Mouse (Mus musculus): Measurements from ENCODE around the gene Phtf1. TPM values are rescaled to one million over a fixed set of nuclear protein-coding genes. Genes with fewer than 3 reads are reported as not detected.

Phtf1 gene
- polyA plus RNA-seq, 1 experiment from 2014 or later: 27.3 TPM

GRCm38 (mm10) chr3:103971157-103971556 is 3.2 kb downstream of the Phtf1 start:
- Histone ChIP-seq H3K4me1 (ENCODE audit: control insufficient read depth, insufficient read depth, low read length) (peaks cover 12% of the 10 kb centered on the region), H3K4me2 (ENCODE audit: low read depth, low read length) (no peak overlapping the region), H3K9ac (replicated peaks; ENCODE audit: low read depth, low read length) (no peak overlapping the region), H3K4me3 (ENCODE audit: low read depth, low read length) (no peak overlapping the region), H3K9me3 (ENCODE audit: control insufficient read depth, low read length) (no peaks in the 10 kb centered on the region), H3K27ac (ENCODE audit: low read depth, low read length) (no peak overlapping the region), H3K27me3 (ENCODE audit: control insufficient read depth, insufficient read depth, low read length) (no peaks in the 10 kb centered on the region), H3K36me3 (ENCODE audit: control insufficient read depth, insufficient read depth, low read length) (peaks cover 10% of the 10 kb centered on the region; the same call in 1 of the 2 replicates)
- ATAC-seq (ENCODE audit: low read depth): no peak
- 99% methylated on average over 2 of the region's 2 CpGs for WGBS

GRCm38 (mm10) chr3:103984556-103984955 is 16.6 kb downstream of the Phtf1 start:
- ATAC-seq (ENCODE audit: low read depth): no peak
- 80% methylated on average over 4 of the region's 4 CpGs for WGBS
- no peak overlapping the region for H3K9ac ChIP-seq (replicated peaks; ENCODE audit: low read depth, low read length)

GRCm38 (mm10) chr3:103985194-103985593 is 17.3 kb downstream of the Phtf1 start:
- Histone ChIP-seq H3K36me3 (ENCODE audit: control insufficient read depth, insufficient read depth, low read length) (peaks cover 21% of the 10 kb centered on the region), H3K27me3 (ENCODE audit: control insufficient read depth, insufficient read depth, low read length) (no peaks in the 10 kb centered on the region), H3K9me3 (ENCODE audit: control insufficient read depth, low read length) (no peaks in the 10 kb centered on the region), H3K4me1 (ENCODE audit: control insufficient read depth, insufficient read depth, low read length) (no peaks in the 10 kb centered on the region), H3K4me2 (ENCODE audit: low read depth, low read length) (no peak overlapping the region), H3K9ac (replicated peaks; ENCODE audit: low read depth, low read length) (no peak overlapping the region), H3K4me3 (ENCODE audit: low read depth, low read length) (no peak overlapping the region), H3K27ac (ENCODE audit: low read depth, low read length) (no peak overlapping the region)
- ATAC-seq (ENCODE audit: low read depth): no peak
- 94% methylated on average over 2 of the region's 2 CpGs for WGBS

More at GRCm38 (mm10) chr3:103984556-103984955, 16.6 kb downstream of the Phtf1 start:
- Histone ChIP-seq H3K4me2 (ENCODE audit: low read depth, low read length) (no peak overlapping the region), H3K36me3 (ENCODE audit: control insufficient read depth, insufficient read depth, low read length) (peaks cover 17% of the 10 kb centered on the region), H3K27me3 (ENCODE audit: control insufficient read depth, insufficient read depth, low read length) (no peaks in the 10 kb centered on the region), H3K9me3 (ENCODE audit: control insufficient read depth, low read length) (no peaks in the 10 kb centered on the region), H3K4me1 (ENCODE audit: control insufficient read depth, insufficient read depth, low read length) (no peaks in the 10 kb centered on the region), H3K4me3 (ENCODE audit: low read depth, low read length) (no peak overlapping the region), H3K27ac (ENCODE audit: low read depth, low read length) (no peak overlapping the region)

GRCm38 (mm10) chr3:103987831-103988432 is 20.0 kb downstream of the Phtf1 start:
- no peaks in the 10 kb centered on the region for H3K4me1 ChIP-seq (ENCODE audit: control insufficient read depth, insufficient read depth, low read length)
- H3K9ac ChIP-seq (replicated peaks; ENCODE audit: low read depth, low read length): no peak overlapping the region
- no peak for ATAC-seq (ENCODE audit: low read depth)
- H3K4me2 ChIP-seq (ENCODE audit: low read depth, low read length): no peak overlapping the region
- H3K36me3 ChIP-seq (ENCODE audit: control insufficient read depth, insufficient read depth, low read length): peaks cover 37% of the 10 kb centered on the region
- no peaks in the 10 kb centered on the region for H3K9me3 ChIP-seq (ENCODE audit: control insufficient read depth, low read length)
- no peaks in the 10 kb centered on the region for H3K27me3 ChIP-seq (ENCODE audit: control insufficient read depth, insufficient read depth, low read length)
- whole genome bisulfite sequencing: 67% methylated on average over 5 of the region's 5 CpGs
- no peak overlapping the region for H3K4me3 ChIP-seq (ENCODE audit: low read depth, low read length)
- no peak overlapping the region for H3K27ac ChIP-seq (ENCODE audit: low read depth, low read length)

DNA sequence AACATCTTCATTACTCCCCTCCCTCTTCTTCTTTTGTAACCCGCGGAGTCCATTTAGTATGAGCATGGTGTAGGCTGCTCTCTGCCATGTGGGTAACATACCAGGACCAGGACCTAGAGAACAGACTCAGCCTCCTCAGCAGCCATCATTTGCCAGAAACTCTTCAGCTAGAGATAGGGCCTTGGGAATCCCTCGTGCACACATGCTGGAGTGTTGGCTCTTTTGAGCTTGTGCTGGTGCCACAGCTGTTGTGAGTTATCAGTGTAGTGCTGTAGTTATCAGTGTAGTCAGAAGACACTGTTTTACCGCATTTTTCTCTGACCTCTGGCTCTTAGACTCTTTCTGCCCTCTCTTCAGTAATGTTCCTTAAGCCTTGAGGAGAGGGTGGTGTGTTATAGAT is 21.4 kb downstream of the Phtf1 start:
- Histone ChIP-seq H3K27me3 (ENCODE audit: control insufficient read depth, insufficient read depth, low read length) (no peaks in the 10 kb centered on the region), H3K36me3 (ENCODE audit: control insufficient read depth, insufficient read depth, low read length) (peaks cover 43% of the 10 kb centered on the region), H3K4me2 (ENCODE audit: low read depth, low read length) (no peak overlapping the region), H3K27ac (ENCODE audit: low read depth, low read length) (no peak overlapping the region), H3K9ac (replicated peaks; ENCODE audit: low read depth, low read length) (no peak overlapping the region), H3K4me1 (ENCODE audit: control insufficient read depth, insufficient read depth, low read length) (no peaks in the 10 kb centered on the region), H3K4me3 (ENCODE audit: low read depth, low read length) (no peak overlapping the region), H3K9me3 (ENCODE audit: control insufficient read depth, low read length) (no peaks in the 10 kb centered on the region)
- ATAC-seq (ENCODE audit: low read depth): no peak
- 98% methylated on average over 4 of the region's 4 CpGs for WGBS

DNA sequence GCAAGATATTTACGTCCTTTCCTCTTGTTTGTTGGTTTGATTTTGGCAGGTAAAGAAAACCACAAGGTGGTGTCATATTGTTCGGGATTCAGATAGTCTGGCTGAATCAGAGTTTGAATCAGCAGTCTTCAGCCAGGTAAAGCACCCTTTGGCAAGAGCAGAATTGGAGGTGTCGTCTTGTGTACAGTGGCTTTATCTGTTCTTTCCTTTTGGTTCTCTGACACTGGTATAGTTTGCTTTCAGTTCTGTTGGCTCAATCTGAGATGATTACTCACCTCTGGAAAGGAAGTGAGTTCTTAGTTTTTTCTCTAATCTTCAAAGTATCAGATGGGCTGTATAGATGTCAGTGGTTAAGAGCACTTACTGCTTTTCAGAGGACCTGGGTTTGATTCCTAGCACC is 23.4 kb downstream of the Phtf1 start:
- Histone ChIP-seq H3K27ac (ENCODE audit: low read depth, low read length) (no peak overlapping the region), H3K27me3 (ENCODE audit: control insufficient read depth, insufficient read depth, low read length) (no peaks in the 10 kb centered on the region), H3K36me3 (ENCODE audit: control insufficient read depth, insufficient read depth, low read length) (peaks cover 40% of the 10 kb centered on the region), H3K4me1 (ENCODE audit: control insufficient read depth, insufficient read depth, low read length) (no peaks in the 10 kb centered on the region), H3K9ac (replicated peaks; ENCODE audit: low read depth, low read length) (no peak overlapping the region), H3K4me2 (ENCODE audit: low read depth, low read length) (no peak overlapping the region), H3K9me3 (ENCODE audit: control insufficient read depth, low read length) (no peaks in the 10 kb centered on the region), H3K4me3 (ENCODE audit: low read depth, low read length) (no peak overlapping the region)
- WGBS: 96% methylated on average over 3 of the region's 3 CpGs
- no peak for ATAC-seq (ENCODE audit: low read depth)

GRCm38 (mm10) chr3:103998724-103999123 is 30.8 kb downstream of the Phtf1 start:
- Histone ChIP-seq H3K36me3 (ENCODE audit: control insufficient read depth, insufficient read depth, low read length) (peaks cover 34% of the 10 kb centered on the region), H3K4me2 (ENCODE audit: low read depth, low read length) (no peak overlapping the region), H3K27ac (ENCODE audit: low read depth, low read length) (no peak overlapping the region), H3K9ac (replicated peaks; ENCODE audit: low read depth, low read length) (no peak overlapping the region), H3K4me3 (ENCODE audit: low read depth, low read length) (no peak overlapping the region), H3K4me1 (ENCODE audit: control insufficient read depth, insufficient read depth, low read length) (no peaks in the 10 kb centered on the region), H3K9me3 (ENCODE audit: control insufficient read depth, low read length) (no peaks in the 10 kb centered on the region), H3K27me3 (ENCODE audit: control insufficient read depth, insufficient read depth, low read length) (no peaks in the 10 kb centered on the region)
- ATAC-seq (ENCODE audit: low read depth): no peak
- WGBS: 93% methylated on average over 4 of the region's 4 CpGs

DNA sequence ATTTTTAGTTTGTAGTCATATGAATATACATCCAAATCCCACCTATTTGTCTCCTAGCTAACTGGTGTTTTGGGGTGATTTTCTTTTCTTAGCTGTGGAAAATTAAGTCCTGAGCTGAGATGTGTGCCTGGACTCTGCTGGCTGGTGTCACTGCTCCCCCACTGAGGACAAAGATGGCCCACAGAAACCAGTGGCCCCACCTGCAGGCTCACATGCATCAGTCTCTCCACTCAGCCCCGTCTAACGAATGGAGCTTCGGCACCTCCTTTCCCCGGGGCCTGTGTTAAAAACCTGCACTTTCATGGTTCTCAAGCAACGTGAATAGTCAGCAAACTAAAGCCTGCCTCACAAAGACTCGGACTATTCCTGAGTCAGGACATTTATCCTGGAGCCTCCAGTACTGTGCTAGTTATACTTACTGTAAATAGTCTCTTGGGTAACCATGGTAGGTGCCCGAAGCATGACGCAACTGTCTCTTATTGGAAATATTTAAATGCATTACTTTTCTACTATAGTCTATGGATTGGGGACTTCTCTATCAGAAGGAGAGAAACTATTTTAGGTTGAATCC is 39.1 kb downstream of the Phtf1 start:
- no peak overlapping the region for H3K4me2 ChIP-seq (ENCODE audit: low read depth, low read length)
- no peak overlapping the region for H3K27ac ChIP-seq (ENCODE audit: low read depth, low read length)
- no peaks in the 10 kb centered on the region for H3K27me3 ChIP-seq (ENCODE audit: control insufficient read depth, insufficient read depth, low read length)
- H3K4me3 ChIP-seq (ENCODE audit: low read depth, low read length): no peak overlapping the region
- H3K9ac ChIP-seq (replicated peaks; ENCODE audit: low read depth, low read length): no peak overlapping the region
- H3K36me3 ChIP-seq (ENCODE audit: control insufficient read depth, insufficient read depth, low read length): peaks cover 25% of the 10 kb centered on the region
- 0 out of 2 replicates have a peak, but pooled peaks have one; percentile 41 for ATAC-seq (ENCODE audit: low read depth)
- WGBS: 65% methylated on average over 8 of the region's 8 CpGs
- H3K9me3 ChIP-seq (ENCODE audit: control insufficient read depth, low read length): no peaks in the 10 kb centered on the region
- H3K4me1 ChIP-seq (ENCODE audit: control insufficient read depth, insufficient read depth, low read length): no peaks in the 10 kb centered on the region

GRCm38 (mm10) chr3:104007479-104007878 is 39.6 kb downstream of the Phtf1 start:
- no peaks in the 10 kb centered on the region for H3K9me3 ChIP-seq (ENCODE audit: control insufficient read depth, low read length)
- no peaks in the 10 kb centered on the region for H3K4me1 ChIP-seq (ENCODE audit: control insufficient read depth, insufficient read depth, low read length)
- no peak overlapping the region for H3K27ac ChIP-seq (ENCODE audit: low read depth, low read length)
- 55% methylated on average over 8 of the region's 8 CpGs for WGBS
- no peak overlapping the region for H3K9ac ChIP-seq (replicated peaks; ENCODE audit: low read depth, low read length)
- H3K36me3 ChIP-seq (ENCODE audit: control insufficient read depth, insufficient read depth, low read length): peaks cover 25% of the 10 kb centered on the region
- no peak overlapping the region for H3K4me2 ChIP-seq (ENCODE audit: low read depth, low read length)
- no peak overlapping the region for H3K4me3 ChIP-seq (ENCODE audit: low read depth, low read length)
- peak; percentile 60; the same call in 1 of the 2 replicates for ATAC-seq (ENCODE audit: low read depth)
- H3K27me3 ChIP-seq (ENCODE audit: control insufficient read depth, insufficient read depth, low read length): no peaks in the 10 kb centered on the region

Data from neural tube, embryonic 14.5 days (tissue).